Mouse (Mus musculus): ENCODE data around the gene Iglon5. TPM values are rescaled to one million over a fixed set of nuclear protein-coding genes. Genes with fewer than 3 reads are reported as not detected.

Iglon5 gene
- 1.4 and 1.7 TPM in 2 replicates for polyA plus RNA-seq (2016; fragmentation: Nextera tagmentation; extraction: Ambion mirVana)

GRCm38 (mm10) chr7:43489631-43490125, at the start of gene Iglon5:
Gene Iglon5 (minus strand): TSS chr7:43490075.
- H3K27ac ChIP-seq, result 0 out of 2 replicates have a peak within 1 kb of the TSS, but pooled peaks have one; percentile 7
- no peaks in the 10 kb centered on the region for H3K9me3 ChIP-seq
- no peaks in the 10 kb centered on the region for H3K36me3 ChIP-seq
- WGBS, result 2% methylated on average over 30 of the region's 41 CpGs
- ATAC-seq (ENCODE audit: insufficient number of reproducible peaks, insufficient read depth, low FRiP score, low TSS enrichment, low read depth), result peak; percentile 56
- H3K9ac ChIP-seq (replicated peaks), result peak within 1 kb of the TSS; percentile 86
- H3K27me3 ChIP-seq, result peaks cover 40% of the 10 kb centered on the region
- peaks cover 6% of the 10 kb centered on the region; the same call in 1 of the 2 replicates for H3K4me1 ChIP-seq (replicated peaks)
- H3K4me2 ChIP-seq, result peak within 1 kb of the TSS; percentile 78
- peak within 1 kb of the TSS; percentile 66 for H3K4me3 ChIP-seq (replicated peaks)

GRCm38 (mm10) chr7:43538524-43538923, 48.6 kb upstream of the Iglon5 start:
- no peak overlapping the region for H3K27ac ChIP-seq
- H3K4me1 ChIP-seq (replicated peaks), result no peaks in the 10 kb centered on the region
- WGBS, result 72% methylated on average over 4 of the region's 4 CpGs

GRCm38 (mm10) chr7:43532936-43533505, 43.1 kb upstream of the Iglon5 start:
- no peak overlapping the region for H3K4me3 ChIP-seq (replicated peaks)
- H3K4me2 ChIP-seq, result no peak overlapping the region
- ATAC-seq (ENCODE audit: insufficient number of reproducible peaks, insufficient read depth, low FRiP score, low TSS enrichment, low read depth), result no peak
- H3K9me3 ChIP-seq, result no peaks in the 10 kb centered on the region
- no peaks in the 10 kb centered on the region for H3K27me3 ChIP-seq
- WGBS, result 82% methylated on average over 9 of the region's 9 CpGs
- H3K4me1 ChIP-seq (replicated peaks), result no peaks in the 10 kb centered on the region
- H3K9ac ChIP-seq (replicated peaks), result no peak overlapping the region
- H3K36me3 ChIP-seq, result no peaks in the 10 kb centered on the region
- H3K27ac ChIP-seq, result no peak overlapping the region

More at GRCm38 (mm10) chr7:43538524-43538923, 48.6 kb upstream of the Iglon5 start:
- no peak for ATAC-seq (ENCODE audit: insufficient number of reproducible peaks, insufficient read depth, low FRiP score, low TSS enrichment, low read depth)
- no peaks in the 10 kb centered on the region for H3K27me3 ChIP-seq
- no peak overlapping the region for H3K9ac ChIP-seq (replicated peaks)
- H3K9me3 ChIP-seq, result no peaks in the 10 kb centered on the region
- no peak overlapping the region for H3K4me2 ChIP-seq
- no peak overlapping the region for H3K4me3 ChIP-seq (replicated peaks)
- no peaks in the 10 kb centered on the region for H3K36me3 ChIP-seq

GRCm38 (mm10) chr7:43530216-43530785, 40.4 kb upstream of the Iglon5 start:
- Histone ChIP-seq H3K4me3 (replicated peaks) (no peak overlapping the region), H3K27me3 (no peaks in the 10 kb centered on the region), H3K27ac (no peak overlapping the region), H3K4me2 (no peak overlapping the region), H3K9me3 (no peaks in the 10 kb centered on the region), H3K36me3 (no peaks in the 10 kb centered on the region), H3K9ac (replicated peaks) (no peak overlapping the region), H3K4me1 (replicated peaks) (no peaks in the 10 kb centered on the region)
- no peak for ATAC-seq (ENCODE audit: insufficient number of reproducible peaks, insufficient read depth, low FRiP score, low TSS enrichment, low read depth)
- 70% methylated on average over 8 of the region's 8 CpGs for WGBS

- Histone ChIP-seq H3K27me3 (no peaks in the 10 kb centered on the region), H3K9me3 (no peaks in the 10 kb centered on the region), H3K4me3 (replicated peaks) (no peak overlapping the region), H3K4me1 (replicated peaks) (no peaks in the 10 kb centered on the region), H3K9ac (replicated peaks) (no peak overlapping the region), H3K36me3 (no peaks in the 10 kb centered on the region), H3K4me2 (no peak overlapping the region), H3K27ac (no peak overlapping the region)
- no peak for ATAC-seq (ENCODE audit: insufficient number of reproducible peaks, insufficient read depth, low FRiP score, low TSS enrichment, low read depth)
- 50% methylated on average over 3 of the region's 3 CpGs for WGBS
These were observed 35.4 kb upstream of the Iglon5 start for GRCm38 (mm10) chr7:43525313-43525712.

- no peaks in the 10 kb centered on the region for H3K4me1 ChIP-seq (replicated peaks)
- H3K9me3 ChIP-seq, result no peaks in the 10 kb centered on the region
- H3K4me2 ChIP-seq, result no peak overlapping the region
- H3K9ac ChIP-seq (replicated peaks), result no peak overlapping the region
- no peak for ATAC-seq (ENCODE audit: insufficient number of reproducible peaks, insufficient read depth, low FRiP score, low TSS enrichment, low read depth)
- no peaks in the 10 kb centered on the region for H3K36me3 ChIP-seq
- 84% methylated on average over 2 of the region's 2 CpGs for whole genome bisulfite sequencing
- no peak overlapping the region for H3K27ac ChIP-seq
- H3K27me3 ChIP-seq, result no peaks in the 10 kb centered on the region
- no peak overlapping the region for H3K4me3 ChIP-seq (replicated peaks)
These were observed 32.9 kb upstream of the Iglon5 start for GRCm38 (mm10) chr7:43522776-43523175.

- H3K4me2 ChIP-seq, result no peak overlapping the region
- no peak for ATAC-seq (ENCODE audit: insufficient number of reproducible peaks, insufficient read depth, low FRiP score, low TSS enrichment, low read depth)
- no peaks in the 10 kb centered on the region for H3K4me1 ChIP-seq (replicated peaks)
- no peak overlapping the region for H3K4me3 ChIP-seq (replicated peaks)
- H3K36me3 ChIP-seq, result no peaks in the 10 kb centered on the region
- H3K27me3 ChIP-seq, result no peaks in the 10 kb centered on the region
- H3K9ac ChIP-seq (replicated peaks), result no peak overlapping the region
- WGBS, result 88% methylated on average over 15 of the region's 15 CpGs
- H3K27ac ChIP-seq, result no peak overlapping the region
- no peaks in the 10 kb centered on the region for H3K9me3 ChIP-seq
These were observed 28.5 kb upstream of the Iglon5 start for GRCm38 (mm10) chr7:43518341-43518740.

GRCm38 (mm10) chr7:43515076-43515475, 25.2 kb upstream of the Iglon5 start:
- no peak for ATAC-seq (ENCODE audit: insufficient number of reproducible peaks, insufficient read depth, low FRiP score, low TSS enrichment, low read depth)
- Histone ChIP-seq H3K36me3 (no peaks in the 10 kb centered on the region), H3K9ac (replicated peaks) (no peak overlapping the region), H3K27ac (no peak overlapping the region), H3K4me3 (replicated peaks) (no peak overlapping the region), H3K4me2 (no peak overlapping the region), H3K9me3 (no peaks in the 10 kb centered on the region), H3K27me3 (no peaks in the 10 kb centered on the region), H3K4me1 (replicated peaks) (no peaks in the 10 kb centered on the region)
- 85% methylated on average over 5 of the region's 5 CpGs for WGBS

- Histone ChIP-seq H3K9ac (replicated peaks) (no peak overlapping the region), H3K36me3 (no peaks in the 10 kb centered on the region), H3K9me3 (no peaks in the 10 kb centered on the region), H3K27ac (no peak overlapping the region), H3K4me2 (no peak overlapping the region), H3K27me3 (no peaks in the 10 kb centered on the region), H3K4me1 (replicated peaks) (no peaks in the 10 kb centered on the region), H3K4me3 (replicated peaks) (no peak overlapping the region)
- WGBS, result 69% methylated on average over 4 of the region's 4 CpGs
- ATAC-seq (ENCODE audit: insufficient number of reproducible peaks, insufficient read depth, low FRiP score, low TSS enrichment, low read depth), result no peak
These were observed 22.6 kb upstream of the Iglon5 start for GRCm38 (mm10) chr7:43512519-43512918.

GRCm38 (mm10) chr7:43511707-43512478, 22.0 kb upstream of the Iglon5 start:
- H3K4me3 ChIP-seq (replicated peaks), result no peak overlapping the region
- H3K27ac ChIP-seq, result no peak overlapping the region
- H3K4me2 ChIP-seq, result no peak overlapping the region
- no peaks in the 10 kb centered on the region for H3K9me3 ChIP-seq
- WGBS, result 57% methylated on average over 4 of the region's 4 CpGs
- no peak for ATAC-seq (ENCODE audit: insufficient number of reproducible peaks, insufficient read depth, low FRiP score, low TSS enrichment, low read depth)
- no peaks in the 10 kb centered on the region for H3K4me1 ChIP-seq (replicated peaks)
- H3K27me3 ChIP-seq, result no peaks in the 10 kb centered on the region
- H3K9ac ChIP-seq (replicated peaks), result no peak overlapping the region
- H3K36me3 ChIP-seq, result no peaks in the 10 kb centered on the region

GRCm38 (mm10) chr7:43495343-43496021, 5.6 kb upstream of the Iglon5 start:
- H3K4me1 ChIP-seq (replicated peaks), result no peaks in the 10 kb centered on the region
- no peak overlapping the region for H3K4me2 ChIP-seq
- no peak overlapping the region for H3K9ac ChIP-seq (replicated peaks)
- ATAC-seq (ENCODE audit: insufficient number of reproducible peaks, insufficient read depth, low FRiP score, low TSS enrichment, low read depth), result no peak
- H3K9me3 ChIP-seq, result peaks cover 9% of the 10 kb centered on the region; the same call in 1 of the 2 replicates
- H3K36me3 ChIP-seq, result no peaks in the 10 kb centered on the region
- H3K27me3 ChIP-seq, result peaks cover 39% of the 10 kb centered on the region
- 13% methylated on average over 21 of the region's 21 CpGs for WGBS
- no peak overlapping the region for H3K27ac ChIP-seq
- H3K4me3 ChIP-seq (replicated peaks), result no peak overlapping the region

Data from limb, embryonic 12.5 days (tissue).